Mouse (Mus musculus) brain, embryonic 14.5 days (tissue): ENCODE data around the gene Cebpz.

Source experiments
- CTCF ChIP-seq: fragments of 200-500 bp; IDR thresholded peaks from 2 replicates; pipeline ENCODE4 v1.5.1; 2012; ENCODE audit warnings: inconsistent platforms, mild to moderate bottlenecking, moderate library complexity, borderline replicate concordance; ENCODE audit not compliant: insufficient read depth, insufficient read length; ENCODE audit errors: extremely low read depth
- POLR2A ChIP-seq: fragments of 200-500 bp; IDR thresholded peaks from 2 replicates; pipeline ENCODE4 v1.6.1; 2012; ENCODE audit warnings: mild to moderate bottlenecking, inconsistent platforms, borderline replicate concordance; ENCODE audit not compliant: poor library complexity, insufficient read depth, insufficient read length, severe bottlenecking; ENCODE audit errors: extremely low read depth

DNA sequence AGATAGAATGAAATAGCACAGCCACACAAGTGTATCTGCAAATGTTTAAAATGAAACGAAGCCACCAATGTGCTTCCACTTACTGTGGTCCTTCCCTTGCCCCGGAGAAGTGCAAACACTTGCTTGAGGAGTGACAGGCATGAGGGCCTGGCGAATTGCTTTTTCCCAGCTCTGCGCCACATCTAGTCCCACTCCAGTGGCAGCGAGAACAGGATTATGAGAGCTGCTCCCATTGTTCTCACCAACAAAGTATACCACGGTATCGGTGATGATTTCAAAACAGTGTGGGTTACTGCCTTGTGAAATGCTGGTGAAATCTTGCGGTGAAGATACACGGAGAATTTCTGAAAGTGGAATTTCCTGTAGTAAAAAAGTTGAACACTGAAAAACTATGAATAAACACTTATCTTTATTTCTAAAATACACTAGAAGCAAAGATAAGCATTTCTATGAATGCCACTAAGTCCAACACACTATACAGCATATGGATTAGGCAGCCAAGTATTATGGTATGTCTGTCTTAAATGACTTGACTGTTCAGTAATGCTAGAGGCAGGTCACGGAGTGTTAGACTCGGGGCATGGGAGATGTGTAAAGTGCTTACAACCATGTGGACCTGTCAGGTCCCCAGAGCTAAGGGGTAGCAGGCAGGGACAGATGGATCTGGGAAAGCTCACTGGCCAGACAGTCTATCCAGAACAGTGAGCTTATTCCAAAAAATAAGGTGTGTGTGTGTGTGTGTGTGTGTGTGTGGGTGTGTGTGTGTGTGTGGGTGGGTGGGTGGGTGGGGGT lies 29.4 kb upstream of the Cebpz start:
- no peak for TF ChIP-seq POLR2A
- TF ChIP-seq CTCF: no peak
